Mouse (Mus musculus): ENCODE measurements around the gene Pnldc1. TPM values are rescaled to one million over a fixed set of nuclear protein-coding genes. Genes with fewer than 3 reads are reported as not detected.

The Pnldc1 gene
- polyA plus RNA-seq (2014; fragmentation: Illumina TruSeq; extraction: RNeasy Lipid Tissue Mini Kit (QIAGEN cat#74804); ENCODE audit: low read depth, low replicate concordance): not detected

GRCm38 (mm10) chr17:12909361-12910280 is at the start of gene Pnldc1:
TSS of gene Pnldc1 (minus strand) at chr17:12910230.

GRCm38 (mm10) chr17:12940151-12940805 is 30.2 kb upstream of the Pnldc1 start, which contains the start of gene Acat3:
TSS of gene Acat3 (minus strand) at chr17:12940600.

GRCm38 (mm10) chr17:12915881-12916583 is 6.0 kb upstream of the Pnldc1 start, which contains the start of gene Mrpl18:
TSS of gene Mrpl18 (minus strand) at chr17:12916345.

GRCm38 (mm10) chr17:12915488-12915880 is 5.5 kb upstream of the Pnldc1 start, which contains the start of gene Tcp1:
TSS of gene Tcp1 (plus strand) at chr17:12915701.

GRCm38 (mm10) chr17:12875734-12876133 is 34.3 kb downstream of the Pnldc1 start, which contains the start of gene Mrgprh:
TSS of gene Mrgprh (plus strand) at chr17:12876034.

GRCm38 (mm10) chr17:12868043-12868442 is 42.0 kb downstream of the Pnldc1 start, which contains the start of gene Mas1:
TSS of gene Mas1 (minus strand) at chr17:12868143.

Other genes starting within 250 kb of the Pnldc1 start
- gene Slc22a1, start 234.4 kb downstream of the Pnldc1 start, polyA plus RNA-seq (2014; fragmentation: Illumina TruSeq; extraction: RNeasy Lipid Tissue Mini Kit (QIAGEN cat#74804); ENCODE audit: low read depth, low replicate concordance): not detected
- 26.9 TPM for gene Igf2r, start 140.6 kb downstream of the Pnldc1 start, polyA plus RNA-seq (2014; fragmentation: Illumina TruSeq; extraction: RNeasy Lipid Tissue Mini Kit (QIAGEN cat#74804); ENCODE audit: low read depth, low replicate concordance)
- gene Mas1, start 42.1 kb downstream of the Pnldc1 start, polyA plus RNA-seq (2014; fragmentation: Illumina TruSeq; extraction: RNeasy Lipid Tissue Mini Kit (QIAGEN cat#74804); ENCODE audit: low read depth, low replicate concordance): not detected
- gene Mrgprh, start 34.2 kb downstream of the Pnldc1 start, polyA plus RNA-seq (2014; fragmentation: Illumina TruSeq; extraction: RNeasy Lipid Tissue Mini Kit (QIAGEN cat#74804); ENCODE audit: low read depth, low replicate concordance): not detected
- 528 TPM for gene Tcp1, start 5.5 kb upstream of the Pnldc1 start, polyA plus RNA-seq (2014; fragmentation: Illumina TruSeq; extraction: RNeasy Lipid Tissue Mini Kit (QIAGEN cat#74804); ENCODE audit: low read depth, low replicate concordance)
- gene Mrpl18, start 6.1 kb upstream of the Pnldc1 start, polyA plus RNA-seq (2014; fragmentation: Illumina TruSeq; extraction: RNeasy Lipid Tissue Mini Kit (QIAGEN cat#74804); ENCODE audit: low read depth, low replicate concordance): 108 TPM
- gene Acat3, start 30.4 kb upstream of the Pnldc1 start, polyA plus RNA-seq (2014; fragmentation: Illumina TruSeq; extraction: RNeasy Lipid Tissue Mini Kit (QIAGEN cat#74804); ENCODE audit: low read depth, low replicate concordance): 1.2 TPM
- gene Acat2, start 50.5 kb upstream of the Pnldc1 start, polyA plus RNA-seq (2014; fragmentation: Illumina TruSeq; extraction: RNeasy Lipid Tissue Mini Kit (QIAGEN cat#74804); ENCODE audit: low read depth, low replicate concordance): 53.4 TPM
- gene Wtap, start 83.9 kb upstream of the Pnldc1 start, polyA plus RNA-seq (2014; fragmentation: Illumina TruSeq; extraction: RNeasy Lipid Tissue Mini Kit (QIAGEN cat#74804); ENCODE audit: low read depth, low replicate concordance): 152 TPM
- 161 TPM for gene Sod2, start 96.6 kb upstream of the Pnldc1 start, polyA plus RNA-seq (2014; fragmentation: Illumina TruSeq; extraction: RNeasy Lipid Tissue Mini Kit (QIAGEN cat#74804); ENCODE audit: low read depth, low replicate concordance)
- gene Gpr31b, start 142.1 kb upstream of the Pnldc1 start, polyA plus RNA-seq (2014; fragmentation: Illumina TruSeq; extraction: RNeasy Lipid Tissue Mini Kit (QIAGEN cat#74804); ENCODE audit: low read depth, low replicate concordance): not detected
- gene Tcp10b, start 150.9 kb upstream of the Pnldc1 start, polyA plus RNA-seq (2014; fragmentation: Illumina TruSeq; extraction: RNeasy Lipid Tissue Mini Kit (QIAGEN cat#74804); ENCODE audit: low read depth, low replicate concordance): 0.82 TPM
- gene Unc93a, start 221.6 kb upstream of the Pnldc1 start, polyA plus RNA-seq (2014; fragmentation: Illumina TruSeq; extraction: RNeasy Lipid Tissue Mini Kit (QIAGEN cat#74804); ENCODE audit: low read depth, low replicate concordance): not detected